Mouse (Mus musculus): ENCODE measurements at regions not wholly inside any gene's neighbourhood (a gene's known extent, or its start where the extent isn't known, plus 50 kb on each side); places are given as distances from the start of the nearest gene placed in this dataset.

GRCm38 (mm10) chr3:66646251-66646650 is 334.9 kb upstream of the Rsrc1 start:
- H3K4me3 ChIP-seq (ENCODE audit: low read depth, low read length): no peak overlapping the region
- H3K4me2 ChIP-seq (ENCODE audit: low read depth): no peak overlapping the region
- no peaks in the 10 kb centered on the region for H3K9me3 ChIP-seq (ENCODE audit: control insufficient read depth, low read length)
- 55% methylated on average over 4 of the region's 4 CpGs for WGBS
- H3K4me1 ChIP-seq (ENCODE audit: control insufficient read depth, insufficient read depth, low read length): no peaks in the 10 kb centered on the region
- no peak overlapping the region for H3K9ac ChIP-seq (ENCODE audit: low read length)
- ATAC-seq (ENCODE audit: insufficient read depth, low FRiP score, low TSS enrichment) (no peak), DNase-seq (ENCODE audit: low spot score) (no peak)
- no peak overlapping the region for H3K27ac ChIP-seq (ENCODE audit: low read depth, low read length)
- H3K36me3 ChIP-seq (ENCODE audit: control insufficient read depth, insufficient read depth, low read length): no peaks in the 10 kb centered on the region
- no peaks in the 10 kb centered on the region for H3K27me3 ChIP-seq (ENCODE audit: control insufficient read depth, insufficient read depth, low read length)

- DNase-seq (ENCODE audit: low spot score) (no peak), ATAC-seq (ENCODE audit: insufficient read depth, low FRiP score, low TSS enrichment) (no peak)
- Histone ChIP-seq H3K36me3 (ENCODE audit: control insufficient read depth, insufficient read depth, low read length) (no peaks in the 10 kb centered on the region), H3K9me3 (ENCODE audit: control insufficient read depth, low read length) (no peaks in the 10 kb centered on the region), H3K9ac (ENCODE audit: low read length) (no peak overlapping the region), H3K4me3 (ENCODE audit: low read depth, low read length) (no peak overlapping the region), H3K27me3 (ENCODE audit: control insufficient read depth, insufficient read depth, low read length) (no peaks in the 10 kb centered on the region), H3K27ac (ENCODE audit: low read depth, low read length) (no peak overlapping the region), H3K4me1 (ENCODE audit: control insufficient read depth, insufficient read depth, low read length) (no peaks in the 10 kb centered on the region), H3K4me2 (ENCODE audit: low read depth) (no peak overlapping the region)
- WGBS: 91% methylated on average over 4 of the region's 4 CpGs
Measured at GRCm38 (mm10) chr3:66649271-66649670, 331.9 kb upstream of the Rsrc1 start.

DNA sequence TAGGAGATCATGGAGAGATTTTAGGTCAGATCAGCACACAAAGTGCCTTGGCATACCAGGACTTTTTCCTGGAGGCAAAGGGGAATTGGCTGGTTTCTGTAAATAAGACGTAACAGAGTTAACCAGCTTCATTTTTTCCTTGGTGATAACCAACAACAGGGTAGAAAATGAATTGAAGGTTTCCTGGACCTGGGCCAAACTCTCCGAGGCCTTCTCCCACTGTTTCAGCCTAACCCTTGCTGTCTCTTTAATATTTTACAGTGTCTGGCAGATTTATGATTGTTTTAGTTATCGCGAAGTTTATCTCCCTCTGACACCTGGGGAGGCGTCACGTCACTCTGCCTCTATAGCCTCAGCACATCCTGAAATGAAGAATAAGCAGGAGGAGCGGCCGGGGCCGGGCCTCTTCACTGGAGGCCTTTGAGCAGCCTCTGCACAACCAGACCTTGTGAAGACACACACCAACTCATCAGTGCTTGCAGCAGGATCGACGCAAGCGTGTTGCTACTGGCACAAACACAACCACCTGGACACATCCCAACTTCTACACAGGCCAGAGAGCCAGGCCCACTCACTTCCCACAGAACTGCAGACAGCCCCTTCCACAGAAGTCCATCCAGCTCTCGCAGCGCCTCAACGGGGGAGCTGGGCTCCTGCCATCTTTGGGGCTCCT is 331.0 kb upstream of the Rsrc1 start:
- no peaks in the 10 kb centered on the region for H3K9me3 ChIP-seq (ENCODE audit: control insufficient read depth, low read length)
- H3K4me1 ChIP-seq (ENCODE audit: control insufficient read depth, insufficient read depth, low read length): no peaks in the 10 kb centered on the region
- H3K4me2 ChIP-seq (ENCODE audit: low read depth): no peak overlapping the region
- WGBS: 82% methylated on average over 15 of the region's 15 CpGs
- no peak overlapping the region for H3K9ac ChIP-seq (ENCODE audit: low read length)
- no peak overlapping the region for H3K27ac ChIP-seq (ENCODE audit: low read depth, low read length)
- no peak overlapping the region for H3K4me3 ChIP-seq (ENCODE audit: low read depth, low read length)
- ATAC-seq (ENCODE audit: insufficient read depth, low FRiP score, low TSS enrichment): no peak
- no peak for DNase-seq (ENCODE audit: low spot score)
- H3K27me3 ChIP-seq (ENCODE audit: control insufficient read depth, insufficient read depth, low read length): no peaks in the 10 kb centered on the region
- no peaks in the 10 kb centered on the region for H3K36me3 ChIP-seq (ENCODE audit: control insufficient read depth, insufficient read depth, low read length)

DNA sequence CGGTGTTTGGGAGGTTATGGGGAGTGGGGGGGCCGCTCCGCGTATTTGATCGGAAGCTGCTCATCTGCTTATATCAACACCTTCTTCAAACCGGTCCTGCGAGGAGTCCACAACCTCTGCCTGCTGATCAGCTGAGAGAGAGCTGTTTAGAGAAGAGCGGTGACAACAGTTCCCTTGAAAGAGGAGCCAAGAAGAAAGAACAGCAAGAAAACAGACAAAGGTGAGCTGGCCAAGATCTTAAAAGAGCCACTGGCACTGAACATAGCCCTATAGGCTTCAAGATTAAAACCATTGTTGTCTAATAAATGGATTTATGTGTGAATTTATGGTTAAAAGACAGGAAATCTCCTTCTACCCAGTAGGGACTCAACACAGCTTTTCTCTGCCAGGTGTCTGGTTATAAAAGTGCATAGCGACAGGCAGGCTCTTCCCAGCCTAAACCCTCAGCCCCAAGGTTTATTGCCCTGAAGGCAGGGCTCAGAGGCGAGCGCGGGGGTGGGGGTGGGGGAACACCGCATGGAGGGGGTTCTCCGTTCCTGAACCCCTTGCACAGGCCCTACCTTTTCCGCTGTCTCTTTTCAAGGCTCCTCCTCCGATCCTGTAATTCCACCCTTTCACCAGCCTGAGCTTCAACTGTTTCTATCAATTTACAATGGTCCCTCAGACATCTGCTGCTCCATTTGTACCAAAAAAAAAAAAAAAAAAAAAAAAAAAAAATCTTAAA is 330.3 kb upstream of the Rsrc1 start:
- no peak overlapping the region for H3K27ac ChIP-seq (ENCODE audit: low read depth, low read length)
- H3K9me3 ChIP-seq (ENCODE audit: control insufficient read depth, low read length): no peaks in the 10 kb centered on the region
- no peaks in the 10 kb centered on the region for H3K27me3 ChIP-seq (ENCODE audit: control insufficient read depth, insufficient read depth, low read length)
- H3K4me1 ChIP-seq (ENCODE audit: control insufficient read depth, insufficient read depth, low read length): no peaks in the 10 kb centered on the region
- no peak overlapping the region for H3K4me3 ChIP-seq (ENCODE audit: low read depth, low read length)
- DNase-seq (ENCODE audit: low spot score) (no peak), ATAC-seq (ENCODE audit: insufficient read depth, low FRiP score, low TSS enrichment) (no peak)
- 0 out of 2 replicates have a peak overlapping the region, but pooled peaks have one; percentile 9 for H3K4me2 ChIP-seq (ENCODE audit: low read depth)
- no peaks in the 10 kb centered on the region for H3K36me3 ChIP-seq (ENCODE audit: control insufficient read depth, insufficient read depth, low read length)
- 46% methylated on average over 16 of the region's 16 CpGs for WGBS
- no peak overlapping the region for H3K9ac ChIP-seq (ENCODE audit: low read length)

DNA sequence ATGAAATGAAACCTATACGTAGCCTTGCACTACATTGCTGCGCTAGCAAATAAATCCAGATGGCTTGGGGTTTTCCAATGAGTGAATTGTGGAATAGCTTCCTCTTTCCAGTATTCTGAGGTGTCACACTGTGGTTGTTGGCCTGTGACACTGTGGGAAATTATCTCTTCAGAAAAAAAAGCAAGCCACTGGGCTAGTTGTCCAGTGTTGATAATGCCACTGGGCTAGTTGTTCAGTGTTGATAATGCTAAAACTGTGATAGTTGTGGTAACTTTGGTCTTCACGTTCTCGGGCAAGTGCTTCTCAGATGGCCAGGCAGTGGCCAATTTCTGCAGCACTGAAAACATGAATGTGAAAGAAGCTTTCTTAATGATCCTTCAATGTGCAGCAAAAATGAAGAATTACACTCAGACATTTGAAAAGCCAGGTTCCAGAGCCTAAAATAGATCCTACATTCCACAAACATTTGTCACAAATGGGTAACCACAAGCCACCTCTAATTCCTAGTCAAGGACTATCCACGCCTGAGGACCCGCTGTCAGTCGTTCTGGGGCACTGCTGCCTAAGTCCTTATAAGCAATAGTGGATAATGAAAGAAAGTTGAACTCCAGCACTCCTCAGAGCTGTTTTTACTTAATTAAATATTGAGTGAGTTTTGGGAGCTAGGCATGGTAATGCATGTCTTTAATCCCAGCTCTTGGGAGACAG is 328.9 kb upstream of the Rsrc1 start:
- whole genome bisulfite sequencing: 90% methylated on average over 7 of the region's 7 CpGs
- no peaks in the 10 kb centered on the region for H3K9me3 ChIP-seq (ENCODE audit: control insufficient read depth, low read length)

DNA sequence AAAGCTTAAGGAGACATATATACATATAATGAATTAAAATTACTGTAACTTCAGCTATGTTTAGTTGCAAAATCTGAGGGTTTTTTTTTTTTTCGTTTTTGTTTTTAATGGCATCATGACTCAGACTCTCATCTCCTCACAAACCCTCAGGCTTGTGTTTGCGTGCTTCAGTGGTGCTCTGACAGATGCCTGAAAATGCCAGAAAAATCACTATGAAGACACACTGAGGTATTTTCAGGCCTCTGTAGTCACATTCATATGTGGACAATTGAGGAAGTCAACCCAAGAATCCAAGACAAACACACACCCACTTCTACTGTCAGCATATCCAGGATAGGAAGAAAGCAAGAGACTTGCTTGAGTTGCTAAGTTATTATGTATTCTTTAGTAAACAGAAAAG is 327.2 kb upstream of the Rsrc1 start:
- ATAC-seq (ENCODE audit: insufficient read depth, low FRiP score, low TSS enrichment): no peak
- no peak for DNase-seq (ENCODE audit: low spot score)
- Histone ChIP-seq H3K4me2 (ENCODE audit: low read depth) (no peak overlapping the region), H3K27me3 (ENCODE audit: control insufficient read depth, insufficient read depth, low read length) (no peaks in the 10 kb centered on the region), H3K9ac (ENCODE audit: low read length) (no peak overlapping the region), H3K4me3 (ENCODE audit: low read depth, low read length) (no peak overlapping the region), H3K27ac (ENCODE audit: low read depth, low read length) (no peak overlapping the region), H3K36me3 (ENCODE audit: control insufficient read depth, insufficient read depth, low read length) (no peaks in the 10 kb centered on the region), H3K4me1 (ENCODE audit: control insufficient read depth, insufficient read depth, low read length) (no peaks in the 10 kb centered on the region), H3K9me3 (ENCODE audit: control insufficient read depth, low read length) (no peaks in the 10 kb centered on the region)
- 85% methylated on average over 2 of the region's 2 CpGs for WGBS

More for the DNA sequence above, 328.9 kb upstream of the Rsrc1 start:
- Histone ChIP-seq H3K27ac (ENCODE audit: low read depth, low read length) (no peak overlapping the region), H3K36me3 (ENCODE audit: control insufficient read depth, insufficient read depth, low read length) (no peaks in the 10 kb centered on the region), H3K9ac (ENCODE audit: low read length) (no peak overlapping the region), H3K4me2 (ENCODE audit: low read depth) (no peak overlapping the region), H3K27me3 (ENCODE audit: control insufficient read depth, insufficient read depth, low read length) (no peaks in the 10 kb centered on the region), H3K4me3 (ENCODE audit: low read depth, low read length) (no peak overlapping the region), H3K4me1 (ENCODE audit: control insufficient read depth, insufficient read depth, low read length) (no peaks in the 10 kb centered on the region)
- DNase-seq (ENCODE audit: low spot score): no peak
- ATAC-seq (ENCODE audit: insufficient read depth, low FRiP score, low TSS enrichment): no peak

DNA sequence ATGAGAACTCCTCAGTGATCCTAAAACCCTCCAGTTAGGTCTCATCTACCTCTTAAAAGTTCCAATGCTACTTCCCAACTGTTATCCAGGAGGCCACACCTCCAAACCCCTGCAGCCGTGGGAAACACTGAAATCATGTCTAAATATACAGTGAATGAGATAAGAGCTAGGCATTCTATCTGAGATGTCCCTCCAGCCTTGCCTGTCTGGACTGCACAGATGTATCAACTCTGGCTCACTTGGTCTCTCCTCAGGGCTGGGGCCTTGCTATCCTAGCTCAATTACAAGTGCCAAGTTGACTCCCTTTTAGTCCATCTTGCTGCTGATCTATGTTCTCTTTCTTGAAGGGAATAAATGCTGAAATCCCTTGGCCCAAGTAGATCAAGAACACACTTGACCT is 326.3 kb upstream of the Rsrc1 start:
- ATAC-seq (ENCODE audit: insufficient read depth, low FRiP score, low TSS enrichment): no peak
- Histone ChIP-seq H3K4me3 (ENCODE audit: low read depth, low read length) (no peak overlapping the region), H3K9ac (ENCODE audit: low read length) (no peak overlapping the region), H3K4me1 (ENCODE audit: control insufficient read depth, insufficient read depth, low read length) (no peaks in the 10 kb centered on the region), H3K9me3 (ENCODE audit: control insufficient read depth, low read length) (no peaks in the 10 kb centered on the region), H3K4me2 (ENCODE audit: low read depth) (no peak overlapping the region), H3K27me3 (ENCODE audit: control insufficient read depth, insufficient read depth, low read length) (no peaks in the 10 kb centered on the region), H3K27ac (ENCODE audit: low read depth, low read length) (no peak overlapping the region), H3K36me3 (ENCODE audit: control insufficient read depth, insufficient read depth, low read length) (no peaks in the 10 kb centered on the region)
- 50% methylated on average over 1 of the region's 1 CpGs for WGBS
- DNase-seq (ENCODE audit: low spot score): no peak

DNA sequence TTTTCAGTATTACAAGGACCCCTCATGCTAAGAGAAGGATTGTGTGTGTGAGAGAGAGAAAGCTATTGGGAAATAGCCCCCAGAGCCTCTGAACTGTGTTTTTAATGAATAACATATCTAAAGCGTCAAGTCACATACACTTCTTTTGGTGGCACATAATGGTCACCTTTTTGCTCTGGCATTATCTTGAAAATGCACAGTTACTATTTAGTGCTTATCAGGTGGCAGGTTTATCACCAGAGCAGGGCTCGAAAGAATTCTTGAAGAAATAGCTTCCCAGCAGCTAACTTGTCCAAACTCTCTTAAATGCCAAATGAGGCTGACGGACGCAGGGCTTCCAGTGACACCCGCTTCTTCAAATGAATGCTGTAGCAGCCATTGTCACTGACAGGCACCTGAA is 324.7 kb upstream of the Rsrc1 start:
- no peak overlapping the region for H3K4me3 ChIP-seq (ENCODE audit: low read depth, low read length)
- H3K36me3 ChIP-seq (ENCODE audit: control insufficient read depth, insufficient read depth, low read length): no peaks in the 10 kb centered on the region
- H3K9ac ChIP-seq (ENCODE audit: low read length): no peak overlapping the region
- WGBS: 88% methylated on average over 5 of the region's 5 CpGs
- H3K27ac ChIP-seq (ENCODE audit: low read depth, low read length): no peak overlapping the region
- no peaks in the 10 kb centered on the region for H3K4me1 ChIP-seq (ENCODE audit: control insufficient read depth, insufficient read depth, low read length)
- DNase-seq (ENCODE audit: low spot score) (no peak), ATAC-seq (ENCODE audit: insufficient read depth, low FRiP score, low TSS enrichment) (no peak)
- no peak overlapping the region for H3K4me2 ChIP-seq (ENCODE audit: low read depth)
- no peaks in the 10 kb centered on the region for H3K27me3 ChIP-seq (ENCODE audit: control insufficient read depth, insufficient read depth, low read length)
- no peaks in the 10 kb centered on the region for H3K9me3 ChIP-seq (ENCODE audit: control insufficient read depth, low read length)
